In the genomic region with DNA sequence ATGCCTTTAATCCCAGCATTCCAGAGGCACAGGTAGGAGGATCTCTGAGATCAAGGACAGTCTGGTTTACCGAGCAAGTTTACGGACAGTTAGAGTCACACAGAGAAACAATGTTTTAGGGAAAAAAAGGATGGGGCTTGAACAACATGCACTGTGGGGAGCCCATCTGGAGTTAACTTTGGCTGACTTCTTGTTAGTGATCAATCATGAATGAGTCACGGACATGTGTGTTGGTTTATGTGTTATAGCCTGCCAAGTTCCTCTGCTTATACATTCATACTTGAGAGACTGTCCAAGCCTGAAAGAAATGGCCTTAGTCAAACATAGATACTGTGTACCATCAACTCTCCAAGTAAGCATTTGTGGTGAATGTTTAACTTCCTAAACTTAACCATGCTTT, we compare ENCODE assay signal across 21 mouse cellular contexts.
DNase-seq lines count a peak whose midpoint lies in the region; ATAC-seq and TF ChIP-seq lines count a peak whose summit lies in the region.
"Had no signal": no experiment of that assay in that cellular context is flagged by ENCODE, and none has a peak within 500 bp of the region (broad histone marks: within the 10 kb centered on the region; RNA-seq: fewer than 3 reads in every experiment).

No protein-coding gene starts in this region.

- no peaks in the 10 kb centered on the region; the same call in 1 of the 2 replicates for H3K9me3 ChIP-seq in lung, embryonic 14.5 days (ENCODE audit: low read depth, low read length)
- 0 out of 2 replicates have a peak, but pooled peaks cover 4% of the 10 kb centered on the region for H3K9me3 ChIP-seq in embryonic facial prominence, embryonic 15.5 days (replicated peaks)
- H3K9me3 ChIP-seq in stomach, postnatal 0 days (ENCODE audit: control insufficient read depth, low read length), result no peaks in the 10 kb centered on the region
- H3K9me3 ChIP-seq: hindbrain, embryonic 15.5 days had no signal

- DNase-seq in adrenal gland, postnatal 14 days, result peak; percentile 8
- DNase-seq in adrenal gland, postnatal 10 days, result no peak
- DNase-seq in lung, embryonic 14.5 days, result peak; percentile 86
- DNase-seq in lung, adult 18-20 months, result no peak
- DNase-seq in stomach, postnatal 0 days (ENCODE audit: low spot score), result peak; percentile 13
- no peak for DNase-seq in heart, postnatal 4 days
- no peak for DNase-seq in adrenal gland, adult 8-10 months
- DNase-seq: adrenal gland, postnatal 36 days; cerebellum, adult 2 months; heart, postnatal 14 days; kidney, adult 2 months; retina, postnatal 1 day; right cerebral cortex, postnatal 4 days; thymus, adult 18-20 months had no signal

- H3K4me2 ChIP-seq in lung, embryonic 14.5 days, result no peak overlapping the region
- no peak overlapping the region for H3K4me2 ChIP-seq in embryonic facial prominence, embryonic 15.5 days (replicated peaks)
- no peak overlapping the region for H3K4me2 ChIP-seq in stomach, postnatal 0 days (replicated peaks; ENCODE audit: low read depth)
- H3K4me2 ChIP-seq: heart, embryonic 11.5 days; hindbrain, embryonic 15.5 days had no signal

- no peak overlapping the region for H3K9ac ChIP-seq in lung, embryonic 14.5 days
- H3K9ac ChIP-seq in embryonic facial prominence, embryonic 15.5 days, result no peak overlapping the region
- no peak overlapping the region for H3K9ac ChIP-seq in stomach, postnatal 0 days (ENCODE audit: low read length)
- H3K9ac ChIP-seq: hindbrain, embryonic 15.5 days; liver, embryonic 14.5 days had no signal

- H3K4me3 ChIP-seq in lung, embryonic 14.5 days (ENCODE audit: low read depth, low read length), result no peak overlapping the region
- H3K4me3 ChIP-seq in embryonic facial prominence, embryonic 15.5 days (replicated peaks), result no peak overlapping the region
- H3K4me3 ChIP-seq in stomach, postnatal 0 days (ENCODE audit: low read depth, low read length), result no peak overlapping the region
- H3K4me3 ChIP-seq: erythroblast, embryonic 14.5 days; hindbrain, embryonic 15.5 days had no signal

- H3K36me3 ChIP-seq in lung, embryonic 14.5 days (ENCODE audit: insufficient read depth), result no peaks in the 10 kb centered on the region
- H3K36me3 ChIP-seq in embryonic facial prominence, embryonic 15.5 days, result no peaks in the 10 kb centered on the region
- H3K36me3 ChIP-seq in stomach, postnatal 0 days (ENCODE audit: control insufficient read depth, insufficient read depth, low read length), result no peaks in the 10 kb centered on the region
- H3K36me3 ChIP-seq: hindbrain, embryonic 15.5 days had no signal

- no peak for TF ChIP-seq CTCF in lung, embryonic 14.5 days (IDR thresholded peaks at IDR 0.05; ENCODE audit: low read depth)
- no peak for TF ChIP-seq CTCF in stomach, postnatal 0 days (IDR thresholded peaks at IDR 0.05; ENCODE audit: low read depth)

- peak; percentile 99 for ATAC-seq in lung, embryonic 14.5 days (ENCODE audit: insufficient read depth)
- peak; percentile 65; the same call in 1 of the 2 replicates for ATAC-seq in embryonic facial prominence, embryonic 15.5 days (ENCODE audit: insufficient number of reproducible peaks, low FRiP score, low TSS enrichment, low read depth)
- ATAC-seq in stomach, postnatal 0 days (ENCODE audit: low FRiP score, low TSS enrichment), result peak; percentile 76; the same call in 1 of the 2 replicates
- ATAC-seq: forebrain, embryonic 14.5 days; midbrain, embryonic 16.5 days had no signal

- no peaks in the 10 kb centered on the region for H3K4me1 ChIP-seq in lung, embryonic 14.5 days (ENCODE audit: insufficient read depth)
- no peaks in the 10 kb centered on the region for H3K4me1 ChIP-seq in embryonic facial prominence, embryonic 15.5 days
- H3K4me1 ChIP-seq in stomach, postnatal 0 days (replicated peaks; ENCODE audit: control insufficient read depth, insufficient read depth), result no peaks in the 10 kb centered on the region
- H3K4me1 ChIP-seq: hindbrain, embryonic 15.5 days had no signal

- H3K27me3 ChIP-seq in lung, embryonic 14.5 days (ENCODE audit: insufficient read depth, low read length), result no peaks in the 10 kb centered on the region
- no peaks in the 10 kb centered on the region for H3K27me3 ChIP-seq in embryonic facial prominence, embryonic 15.5 days
- H3K27me3 ChIP-seq in stomach, postnatal 0 days (ENCODE audit: control insufficient read depth, insufficient read depth, low read length), result no peaks in the 10 kb centered on the region
- H3K27me3 ChIP-seq: hindbrain, embryonic 15.5 days had no signal

- H3K27ac ChIP-seq in lung, embryonic 14.5 days (ENCODE audit: low read depth), result no peak overlapping the region; the same call in 1 of the 2 replicates
- no peak overlapping the region for H3K27ac ChIP-seq in embryonic facial prominence, embryonic 15.5 days (replicated peaks)
- no peak overlapping the region for H3K27ac ChIP-seq in stomach, postnatal 0 days (replicated peaks)
- H3K27ac ChIP-seq: hindbrain, embryonic 15.5 days; liver, embryonic 14.5 days had no signal

- TF ChIP-seq EP300 in stomach, postnatal 0 days (optimal IDR thresholded peaks at IDR 0.05), result no peak

- 21% methylated on average over 3 of the region's 3 CpGs for WGBS in lung, embryonic 14.5 days
- 43% methylated on average over 3 of the region's 3 CpGs for WGBS in embryonic facial prominence, embryonic 15.5 days
- 22% methylated on average over 3 of the region's 3 CpGs for whole genome bisulfite sequencing in stomach, postnatal 0 days

Comparison
In these comparisons a context has a peak if more than half of its experiments do, and no peak if none do; other contexts are left out.
1. DNase-seq: peak in adrenal gland, postnatal 14 days (single experiment), lung, embryonic 14.5 days (single experiment) and stomach, postnatal 0 days (single experiment); none in adrenal gland, postnatal 10 days (single experiment), lung, adult 18-20 months (0 of 2), heart, postnatal 4 days (single experiment) and adrenal gland, adult 8-10 months (single experiment).
2. Peak in every context shown above with its lines, with median percentiles within 50 percentile points of each other: ATAC-seq.